Mouse (Mus musculus) right cerebral cortex, postnatal 36 days (tissue): ENCODE data around the gene Gtse1.

Source experiments
- DNase-seq, 2 experiments: peaks; one replicate each; pipeline ENCODE4 v3.0.0; 2022; ENCODE audit warnings: low spot score in 2 of 2, mixed read lengths in 1 of 2

The Gtse1 gene

GRCm38 (mm10) chr15:85921855-85922254, 62.3 kb downstream of the Gtse1 start:
- no peak for DNase-seq
